Mouse (Mus musculus): ENCODE measurements around the gene Hrh2. TPM values are rescaled to one million over a fixed set of nuclear protein-coding genes. Genes with fewer than 3 reads are reported as not detected.

The Hrh2 gene
- polyA plus RNA-seq, 1 experiment from 2014 or later, result not detected

- no peak overlapping the region for H3K9ac ChIP-seq
- no peaks in the 10 kb centered on the region for H3K4me1 ChIP-seq
- no peaks in the 10 kb centered on the region for H3K9me3 ChIP-seq
- no peaks in the 10 kb centered on the region for H3K36me3 ChIP-seq
- no peak for ATAC-seq (ENCODE audit: insufficient number of reproducible peaks, low FRiP score, low TSS enrichment, low read depth)
- H3K4me3 ChIP-seq, result no peak overlapping the region
- 79% methylated on average over 7 of the region's 7 CpGs for WGBS
- no peaks in the 10 kb centered on the region for H3K27me3 ChIP-seq
- no peak overlapping the region for H3K27ac ChIP-seq
- H3K4me2 ChIP-seq, result no peak overlapping the region
These were observed 13.3 kb downstream of the Hrh2 start for GRCm38 (mm10) chr13:54205195-54205594.

GRCm38 (mm10) chr13:54206140-54206753 is 14.3 kb downstream of the Hrh2 start:
- ATAC-seq (ENCODE audit: insufficient number of reproducible peaks, low FRiP score, low TSS enrichment, low read depth), result no peak
- 67% methylated on average over 9 of the region's 9 CpGs for WGBS

GRCm38 (mm10) chr13:54209476-54210253 is 17.7 kb downstream of the Hrh2 start:
- no peak overlapping the region for H3K9ac ChIP-seq
- H3K4me1 ChIP-seq, result no peaks in the 10 kb centered on the region
- WGBS, result 60% methylated on average over 8 of the region's 8 CpGs
- ATAC-seq (ENCODE audit: insufficient number of reproducible peaks, low FRiP score, low TSS enrichment, low read depth), result no peak
- no peaks in the 10 kb centered on the region for H3K27me3 ChIP-seq
- H3K4me3 ChIP-seq, result no peak overlapping the region
- H3K9me3 ChIP-seq, result no peaks in the 10 kb centered on the region
- no peak overlapping the region for H3K27ac ChIP-seq
- no peaks in the 10 kb centered on the region for H3K36me3 ChIP-seq
- H3K4me2 ChIP-seq, result no peak overlapping the region

More at GRCm38 (mm10) chr13:54206140-54206753, 14.3 kb downstream of the Hrh2 start:
- Histone ChIP-seq H3K27me3 (no peaks in the 10 kb centered on the region), H3K9me3 (no peaks in the 10 kb centered on the region), H3K36me3 (no peaks in the 10 kb centered on the region), H3K27ac (no peak overlapping the region), H3K4me1 (no peaks in the 10 kb centered on the region), H3K4me3 (no peak overlapping the region), H3K9ac (no peak overlapping the region), H3K4me2 (no peak overlapping the region)

- ATAC-seq (ENCODE audit: insufficient number of reproducible peaks, low FRiP score, low TSS enrichment, low read depth), result no peak
These were observed 19.9 kb downstream of the Hrh2 start for GRCm38 (mm10) chr13:54211528-54212488.

GRCm38 (mm10) chr13:54212516-54212915 is 20.6 kb downstream of the Hrh2 start:
- H3K9ac ChIP-seq, result no peak overlapping the region
- no peaks in the 10 kb centered on the region for H3K4me1 ChIP-seq
- H3K27ac ChIP-seq, result no peak overlapping the region
- WGBS, result 70% methylated on average over 5 of the region's 5 CpGs
- no peaks in the 10 kb centered on the region for H3K27me3 ChIP-seq
- no peaks in the 10 kb centered on the region for H3K9me3 ChIP-seq
- no peak for ATAC-seq (ENCODE audit: insufficient number of reproducible peaks, low FRiP score, low TSS enrichment, low read depth)
- H3K4me3 ChIP-seq, result no peak overlapping the region
- no peaks in the 10 kb centered on the region for H3K36me3 ChIP-seq
- no peak overlapping the region for H3K4me2 ChIP-seq

More at GRCm38 (mm10) chr13:54211528-54212488, 19.9 kb downstream of the Hrh2 start:
- Histone ChIP-seq H3K9ac (no peak overlapping the region), H3K27me3 (no peaks in the 10 kb centered on the region), H3K36me3 (no peaks in the 10 kb centered on the region), H3K4me3 (no peak overlapping the region), H3K27ac (no peak overlapping the region), H3K9me3 (no peaks in the 10 kb centered on the region), H3K4me2 (no peak overlapping the region), H3K4me1 (no peaks in the 10 kb centered on the region)
- 39% methylated on average over 10 of the region's 10 CpGs for WGBS

- H3K4me2 ChIP-seq, result no peak overlapping the region
- H3K9me3 ChIP-seq, result no peaks in the 10 kb centered on the region
- no peak for ATAC-seq (ENCODE audit: insufficient number of reproducible peaks, low FRiP score, low TSS enrichment, low read depth)
- H3K4me3 ChIP-seq, result no peak overlapping the region
- no peaks in the 10 kb centered on the region for H3K4me1 ChIP-seq
- 0 out of 2 replicates have a peak, but pooled peaks cover 6% of the 10 kb centered on the region for H3K27me3 ChIP-seq
- H3K36me3 ChIP-seq, result no peaks in the 10 kb centered on the region
- 61% methylated on average over 5 of the region's 5 CpGs for WGBS
- H3K27ac ChIP-seq, result no peak overlapping the region
- H3K9ac ChIP-seq, result no peak overlapping the region
These were observed 23.3 kb downstream of the Hrh2 start for GRCm38 (mm10) chr13:54215266-54215665.

- H3K4me3 ChIP-seq, result no peak overlapping the region
- H3K9me3 ChIP-seq, result no peaks in the 10 kb centered on the region
- 42% methylated on average over 7 of the region's 7 CpGs for WGBS
- H3K9ac ChIP-seq, result no peak overlapping the region
- no peak overlapping the region for H3K4me2 ChIP-seq
- H3K27me3 ChIP-seq, result 0 out of 2 replicates have a peak, but pooled peaks cover 6% of the 10 kb centered on the region
- no peaks in the 10 kb centered on the region for H3K36me3 ChIP-seq
- ATAC-seq (ENCODE audit: insufficient number of reproducible peaks, low FRiP score, low TSS enrichment, low read depth), result no peak
- no peak overlapping the region for H3K27ac ChIP-seq
- no peaks in the 10 kb centered on the region for H3K4me1 ChIP-seq
These were observed 23.9 kb downstream of the Hrh2 start for GRCm38 (mm10) chr13:54215777-54216316.

- Histone ChIP-seq H3K9ac (no peak overlapping the region), H3K9me3 (no peaks in the 10 kb centered on the region), H3K4me2 (no peak overlapping the region), H3K27me3 (0 out of 2 replicates have a peak, but pooled peaks cover 6% of the 10 kb centered on the region), H3K27ac (no peak overlapping the region), H3K4me1 (no peaks in the 10 kb centered on the region), H3K4me3 (no peak overlapping the region), H3K36me3 (no peaks in the 10 kb centered on the region)
- no peak for ATAC-seq (ENCODE audit: insufficient number of reproducible peaks, low FRiP score, low TSS enrichment, low read depth)
- 73% methylated on average over 1 of the region's 1 CpGs for WGBS
These were observed 26.4 kb downstream of the Hrh2 start for GRCm38 (mm10) chr13:54218341-54218740.

- H3K9me3 ChIP-seq, result no peaks in the 10 kb centered on the region
- 79% methylated on average over 4 of the region's 4 CpGs for WGBS
- peaks cover 11% of the 10 kb centered on the region; the same call in 1 of the 2 replicates for H3K27me3 ChIP-seq
- ATAC-seq (ENCODE audit: insufficient number of reproducible peaks, low FRiP score, low TSS enrichment, low read depth), result no peak
- H3K4me1 ChIP-seq, result no peaks in the 10 kb centered on the region
- H3K27ac ChIP-seq, result no peak overlapping the region
- H3K4me3 ChIP-seq, result no peak overlapping the region
- no peaks in the 10 kb centered on the region for H3K36me3 ChIP-seq
- H3K9ac ChIP-seq, result no peak overlapping the region
- H3K4me2 ChIP-seq, result no peak overlapping the region
These were observed 29.8 kb downstream of the Hrh2 start for GRCm38 (mm10) chr13:54221631-54222179.

- Histone ChIP-seq H3K27me3 (peaks cover 22% of the 10 kb centered on the region; the same call in 1 of the 2 replicates), H3K4me3 (no peak overlapping the region), H3K9ac (no peak overlapping the region), H3K4me1 (no peaks in the 10 kb centered on the region), H3K27ac (no peak overlapping the region), H3K9me3 (no peaks in the 10 kb centered on the region), H3K4me2 (no peak overlapping the region), H3K36me3 (no peaks in the 10 kb centered on the region)
- ATAC-seq (ENCODE audit: insufficient number of reproducible peaks, low FRiP score, low TSS enrichment, low read depth), result no peak
- WGBS, result 55% methylated on average over 13 of the region's 13 CpGs
These were observed 31.2 kb downstream of the Hrh2 start for GRCm38 (mm10) chr13:54222921-54223769.

Measured in limb, embryonic 15.5 days (tissue).